Mouse (Mus musculus) adrenal gland, adult 8-10 months (tissue): ENCODE results near the gene H2-Oa. TPM values are rescaled to one million over a fixed set of nuclear protein-coding genes. Genes with fewer than 3 reads are reported as not detected.

Source experiments
- DNase-seq: peaks from one replicate; pipeline ENCODE4 v3.0.0; 2022
- total RNA-seq, 4 experiments: library from RNA; stranded (reverse); gene quantifications; 2 replicates each; pipeline ENCODE4 v1.2.4; 2022

Gene H2-Oa
- total RNA-seq, 4 experiments from 2014 or later: 0.24 to 1.1 (median 0.64) TPM

GRCm38 (mm10) chr17:34122188-34122984 lies 30.2 kb downstream of the H2-Oa start, which contains the start of gene Brd2:
Gene Brd2 (minus strand): TSS chr17:34122634.
- DNase-seq: peak; percentile 96

- DNase-seq: no peak
Measured at GRCm38 (mm10) chr17:34123111-34123510, 31.0 kb downstream of the H2-Oa start.

GRCm38 (mm10) chr17:34123518-34123917 lies 31.4 kb downstream of the H2-Oa start:
- no peak for DNase-seq

GRCm38 (mm10) chr17:34124649-34125048 lies 32.5 kb downstream of the H2-Oa start:
- DNase-seq: no peak

- DNase-seq: no peak
Measured at GRCm38 (mm10) chr17:34126826-34127420, 34.8 kb downstream of the H2-Oa start.

- DNase-seq: no peak
Measured at GRCm38 (mm10) chr17:34127475-34127874, 35.3 kb downstream of the H2-Oa start.

- no peak for DNase-seq
Measured at GRCm38 (mm10) chr17:34128264-34128937, 36.3 kb downstream of the H2-Oa start.

- no peak for DNase-seq
Measured at GRCm38 (mm10) chr17:34128944-34129791, 37.0 kb downstream of the H2-Oa start.

GRCm38 (mm10) chr17:34130073-34130947 lies 38.2 kb downstream of the H2-Oa start:
- no peak for DNase-seq

GRCm38 (mm10) chr17:34131911-34132310 lies 39.8 kb downstream of the H2-Oa start:
- no peak for DNase-seq

GRCm38 (mm10) chr17:34133289-34133688 lies 41.1 kb downstream of the H2-Oa start:
- no peak for DNase-seq

GRCm38 (mm10) chr17:34134451-34134850 lies 42.3 kb downstream of the H2-Oa start:
- DNase-seq: no peak

- DNase-seq: peak; percentile 96
Measured at GRCm38 (mm10) chr17:34135297-34136224, 43.4 kb downstream of the H2-Oa start.

- no peak for DNase-seq
Measured at GRCm38 (mm10) chr17:34137601-34138000, 45.5 kb downstream of the H2-Oa start.

- no peak for DNase-seq
Measured at GRCm38 (mm10) chr17:34138655-34139054, 46.5 kb downstream of the H2-Oa start.

GRCm38 (mm10) chr17:34139416-34139815 lies 47.3 kb downstream of the H2-Oa start:
- no peak for DNase-seq

- DNase-seq: no peak
Measured at GRCm38 (mm10) chr17:34140240-34140639, 48.1 kb downstream of the H2-Oa start.

- DNase-seq: no peak
Measured at GRCm38 (mm10) chr17:34141448-34141847, 49.3 kb downstream of the H2-Oa start.

- DNase-seq: no peak
Measured at GRCm38 (mm10) chr17:34142456-34143010, 50.4 kb downstream of the H2-Oa start.

- DNase-seq: no peak
Measured at GRCm38 (mm10) chr17:34143033-34143432, 50.9 kb downstream of the H2-Oa start, which contains the start of gene H2-DMb2. Gene H2-DMb2 (plus strand): TSS chr17:34143307.
